Mouse (Mus musculus) frontal cortex, adult 2 months (tissue): ENCODE measurements around the gene Apoc2. TPM values are rescaled to one million over a fixed set of nuclear protein-coding genes. Genes with fewer than 3 reads are reported as not detected.
A peak's percentile ranks its signal among the peaks of the same experiment; 100 is the strongest.

ENCODE experiments used
- DNase-seq, 2 experiments: peaks; one replicate each; pipeline ENCODE4 v3.0.0; 2022; ENCODE audit warnings: low spot score in 1 of 2; ENCODE audit errors: extremely low spot score in 1 of 2
- polyA plus RNA-seq: library from polyadenylated mRNA; depleted of rRNA; stranded (reverse); fragments of >200 nt; gene quantifications from 2 replicates; pipeline ENCODE4 v1.2.3, GENCODE M21; 2012

Apoc2 gene
- polyA plus RNA-seq, 1 experiment: not detected

DNA sequence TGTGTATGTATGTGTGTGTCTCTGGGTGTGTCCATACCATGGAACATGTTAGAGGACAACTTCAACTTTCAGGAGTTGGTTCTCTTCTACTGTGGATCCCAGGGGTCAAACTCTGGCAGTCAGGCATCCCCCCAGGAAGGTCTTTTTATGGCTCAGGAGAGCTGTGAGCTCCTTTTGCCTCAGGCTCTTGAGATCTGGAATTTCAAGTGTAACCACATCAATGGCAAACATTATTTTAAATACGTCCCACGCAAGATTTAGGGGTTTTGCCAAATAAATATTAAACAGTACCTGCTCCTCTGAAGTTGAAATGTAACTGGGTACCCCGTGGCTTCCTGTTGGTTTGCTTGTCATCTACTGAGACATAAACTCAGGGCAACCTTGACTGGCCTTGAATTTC is 5.2 kb upstream of the Apoc2 start:
- DNase-seq: no peak

DNA sequence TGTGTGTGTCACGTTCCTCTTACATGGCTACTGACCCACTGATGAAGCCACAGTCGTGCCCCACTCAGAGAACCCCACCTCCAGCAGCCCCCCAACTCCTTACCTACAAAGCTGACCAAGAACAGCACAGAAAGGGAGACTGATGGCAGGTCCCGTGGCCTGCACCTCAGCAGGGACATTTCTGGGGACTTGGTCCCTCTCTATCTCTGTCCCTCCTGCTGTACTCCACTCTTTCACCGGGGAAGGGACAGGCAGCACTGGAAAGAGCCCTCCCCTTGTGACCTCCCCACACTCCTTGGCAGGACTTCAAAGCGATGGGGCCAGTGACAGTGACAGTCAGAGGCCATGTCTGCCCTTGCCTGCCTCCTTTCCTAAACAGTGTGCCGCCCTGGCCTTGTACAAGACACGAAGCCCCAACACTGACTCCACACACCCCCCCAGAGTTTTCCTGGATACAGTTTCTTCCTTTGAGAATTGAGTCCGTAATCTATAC is 3.5 kb upstream of the Apoc2 start, which contains the start of the genes Gm44805 and Apoc4:
Gene Gm44805 (minus strand): TSS at position 222 of the 493 bp plus-strand sequence.
Gene Apoc4 (minus strand): TSS at position 278 of the 493 bp plus-strand sequence.
- no peak for DNase-seq

DNA sequence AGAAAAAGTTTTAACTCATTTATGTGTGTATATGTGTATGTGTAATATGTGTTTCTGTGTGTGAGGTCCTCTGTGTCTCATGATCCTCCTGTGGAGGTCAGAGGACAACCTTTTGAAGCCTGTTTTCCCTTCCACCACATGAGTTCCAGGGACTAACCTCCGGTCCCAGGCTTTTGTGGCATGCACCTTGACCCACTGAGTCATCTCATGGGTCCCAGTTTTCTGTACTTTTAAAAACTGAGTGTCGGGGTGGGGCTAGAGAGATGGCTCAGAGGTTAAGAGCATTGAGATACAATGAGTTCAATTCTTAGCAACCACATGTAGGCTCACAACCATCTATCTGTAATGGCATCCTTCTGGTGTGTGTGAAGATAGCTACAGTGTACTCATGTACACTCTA is 3.0 kb upstream of the Apoc2 start:
- DNase-seq: no peak

DNA sequence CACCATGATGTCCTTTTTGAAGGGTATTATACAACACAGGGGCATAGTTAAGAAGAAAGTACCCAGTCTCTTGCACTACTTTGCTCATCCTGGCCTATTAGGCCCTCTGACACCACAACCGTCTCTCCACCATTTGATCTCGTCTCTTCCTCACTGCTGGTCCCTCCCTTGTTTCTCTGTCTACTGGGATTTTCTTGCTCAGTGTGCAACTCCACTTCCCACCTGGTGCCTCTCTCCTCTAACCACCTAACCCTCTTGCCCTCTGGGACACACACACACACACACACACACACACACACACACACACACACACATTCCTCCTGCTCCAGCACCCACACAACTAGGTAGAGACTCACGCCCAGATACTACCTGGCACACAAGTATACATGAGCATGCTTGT is 1.2 kb upstream of the Apoc2 start:
- no peak for DNase-seq

DNA sequence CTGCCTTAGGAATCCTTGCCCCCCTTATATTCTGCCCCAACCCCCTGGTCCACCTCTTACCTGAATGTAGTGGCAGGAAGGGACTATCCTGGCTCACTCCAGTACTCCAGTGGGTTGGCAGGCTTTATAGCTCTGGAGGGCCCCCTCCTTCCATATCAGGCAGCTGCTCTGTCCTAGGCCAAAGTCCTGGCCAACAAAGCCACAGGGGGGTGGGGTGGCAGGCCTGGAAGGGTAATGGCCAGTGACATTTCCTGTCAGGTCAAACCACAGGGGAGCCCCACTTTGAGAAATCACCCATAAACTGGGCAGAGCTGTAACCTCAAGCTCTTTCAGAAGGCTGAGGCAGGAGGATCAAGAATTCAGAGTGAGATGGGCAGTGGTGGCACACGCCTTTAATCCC is 1.1 kb downstream of the Apoc2 start:
- DNase-seq: no peak

DNA sequence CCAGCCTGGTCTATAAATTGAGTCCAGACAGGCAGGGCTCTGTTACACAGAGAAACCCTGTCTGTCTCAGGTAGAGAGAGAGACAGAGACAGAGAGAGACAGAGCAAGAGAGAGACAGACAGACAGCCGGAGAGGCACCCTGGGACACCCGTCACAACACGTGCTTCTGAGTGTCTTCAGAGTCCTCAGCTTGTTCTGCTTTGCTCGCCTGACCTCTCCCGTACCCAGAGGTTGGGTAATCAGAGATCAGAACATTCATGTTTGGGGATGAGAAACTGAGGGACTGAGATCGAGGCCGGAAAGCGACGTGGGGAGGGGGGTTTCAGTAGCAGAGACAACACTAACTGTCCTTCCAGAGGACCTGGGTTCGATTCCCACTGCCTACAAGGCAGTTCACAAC is 1.9 kb downstream of the Apoc2 start:
- DNase-seq: no peak

DNA sequence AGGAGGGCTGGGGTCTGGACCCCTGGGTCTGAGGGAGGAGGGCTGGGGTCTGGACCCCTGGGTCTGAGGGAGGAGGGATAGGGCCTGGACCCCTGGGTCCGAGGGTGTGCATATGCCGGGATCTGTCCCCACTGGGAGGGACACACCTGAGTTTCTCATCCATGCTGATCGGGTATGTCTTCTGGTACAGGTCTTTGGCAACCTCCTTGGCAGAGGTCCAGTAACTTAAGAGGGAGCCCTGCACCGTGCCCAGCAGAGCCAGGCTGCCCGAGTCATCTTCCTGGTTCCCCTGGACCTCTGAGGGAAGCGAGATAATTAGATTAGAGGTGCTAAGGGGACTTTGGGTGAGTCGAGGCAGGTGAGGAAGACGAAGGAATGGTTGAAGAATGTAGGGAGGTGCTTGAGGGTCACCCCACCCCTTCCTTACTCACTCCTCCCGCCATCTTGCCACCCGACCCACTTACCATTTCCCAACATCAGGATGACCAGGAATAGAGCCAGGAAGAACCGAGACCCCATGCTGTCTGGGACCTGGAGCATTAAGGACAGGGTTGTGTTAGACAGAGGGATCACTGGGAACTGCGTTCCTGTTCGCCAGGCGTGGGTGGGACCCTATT is 4.5 kb downstream of the Apoc2 start:
- DNase-seq: no peak

DNA sequence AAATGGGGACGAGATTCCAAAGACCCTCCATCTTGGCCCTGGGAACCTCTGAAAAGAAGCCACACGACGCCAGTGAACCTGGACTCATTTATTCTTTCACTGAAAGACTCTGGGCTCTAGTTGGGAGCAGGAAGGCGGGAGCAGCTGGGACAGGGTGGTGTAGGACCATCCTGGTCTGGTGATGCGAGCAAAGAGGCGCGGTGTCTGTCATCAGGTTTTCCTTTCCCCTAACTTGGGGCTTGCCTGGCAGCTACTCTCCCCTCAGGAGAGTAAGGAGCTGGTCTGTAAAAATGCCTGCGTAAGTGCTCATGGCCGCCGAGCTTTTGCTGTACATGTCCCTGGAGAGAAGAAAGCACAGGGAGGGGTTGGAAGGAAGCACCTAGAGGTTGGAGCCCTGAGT is 6.2 kb downstream of the Apoc2 start:
- no peak for DNase-seq

DNA sequence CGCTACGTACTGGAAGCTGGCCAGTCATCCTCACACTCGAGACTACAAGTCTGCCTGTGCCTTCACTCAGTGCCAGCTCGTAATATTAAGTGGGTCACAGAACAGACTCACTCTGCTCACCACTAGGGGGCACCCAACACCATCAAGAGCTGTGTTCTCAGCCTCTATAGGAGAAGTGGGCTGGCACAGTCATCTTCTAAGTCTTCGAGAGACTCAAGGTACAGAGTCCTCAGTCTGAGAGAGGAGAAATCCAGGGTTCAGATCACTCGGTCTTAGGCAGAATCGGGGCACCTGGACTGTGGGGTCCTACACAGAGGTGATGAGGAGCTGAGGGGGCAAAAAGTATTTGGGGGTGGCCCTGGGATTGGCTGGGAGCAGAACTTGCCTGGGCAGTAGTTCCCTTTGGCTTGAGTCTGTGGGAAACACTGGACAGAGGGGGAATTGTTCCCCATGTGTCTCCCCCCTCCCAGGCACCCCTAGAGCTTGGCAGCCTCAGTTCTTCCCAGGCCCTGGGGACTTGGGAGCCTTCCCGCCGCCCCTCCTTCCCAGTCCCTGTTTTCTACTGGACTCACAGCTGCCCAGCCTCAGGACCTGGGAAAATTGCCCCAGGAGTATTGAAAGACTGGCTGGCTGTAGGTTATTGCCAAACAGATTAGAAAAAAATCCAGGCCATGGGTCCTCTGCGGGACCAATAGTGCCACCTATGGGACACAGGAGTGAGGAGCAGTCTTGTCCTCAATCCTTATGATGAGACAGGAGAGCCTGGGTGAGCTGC is 8.6 kb downstream of the Apoc2 start:
- peak; percentile 93 to 98 for DNase-seq

DNA sequence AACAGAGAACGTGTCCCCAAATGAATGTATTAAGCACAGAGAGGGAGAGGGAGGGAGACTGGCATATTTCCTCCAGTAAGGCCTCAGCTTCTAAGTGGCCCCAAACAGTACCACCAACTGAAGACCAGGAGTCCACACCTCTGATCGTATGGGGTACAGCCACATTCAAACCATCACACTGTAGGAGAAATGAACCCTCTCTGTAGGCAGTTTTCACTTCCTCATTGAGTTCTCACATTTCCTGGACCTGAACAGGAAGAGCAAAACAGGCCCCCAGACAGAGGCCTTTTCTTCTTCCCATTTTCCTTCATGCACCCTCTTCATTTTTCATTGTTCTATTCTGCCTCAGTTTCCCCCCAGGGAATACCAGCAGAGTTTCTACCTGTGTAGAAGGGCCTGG is 10.3 kb downstream of the Apoc2 start:
- no peak for DNase-seq

DNA sequence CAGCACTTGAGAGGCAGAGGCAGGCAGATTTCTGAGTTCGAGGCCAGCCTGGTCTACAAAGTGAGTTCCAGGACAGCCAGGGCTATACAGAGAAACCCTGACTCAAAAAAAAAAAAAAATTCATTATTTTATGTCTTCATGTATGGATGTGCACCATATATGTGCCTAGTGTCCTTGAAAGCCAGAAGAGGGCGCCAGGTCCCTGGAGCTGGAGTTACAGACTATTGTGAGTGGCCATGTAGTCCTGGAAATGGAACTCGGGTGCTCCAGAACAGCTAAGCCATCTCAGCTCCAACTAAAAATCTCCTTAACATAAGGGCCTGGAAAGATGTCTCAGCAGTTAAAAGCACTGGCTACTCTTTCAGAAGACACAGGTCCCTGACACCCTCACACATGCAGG is 11.0 kb downstream of the Apoc2 start:
- DNase-seq: no peak

DNA sequence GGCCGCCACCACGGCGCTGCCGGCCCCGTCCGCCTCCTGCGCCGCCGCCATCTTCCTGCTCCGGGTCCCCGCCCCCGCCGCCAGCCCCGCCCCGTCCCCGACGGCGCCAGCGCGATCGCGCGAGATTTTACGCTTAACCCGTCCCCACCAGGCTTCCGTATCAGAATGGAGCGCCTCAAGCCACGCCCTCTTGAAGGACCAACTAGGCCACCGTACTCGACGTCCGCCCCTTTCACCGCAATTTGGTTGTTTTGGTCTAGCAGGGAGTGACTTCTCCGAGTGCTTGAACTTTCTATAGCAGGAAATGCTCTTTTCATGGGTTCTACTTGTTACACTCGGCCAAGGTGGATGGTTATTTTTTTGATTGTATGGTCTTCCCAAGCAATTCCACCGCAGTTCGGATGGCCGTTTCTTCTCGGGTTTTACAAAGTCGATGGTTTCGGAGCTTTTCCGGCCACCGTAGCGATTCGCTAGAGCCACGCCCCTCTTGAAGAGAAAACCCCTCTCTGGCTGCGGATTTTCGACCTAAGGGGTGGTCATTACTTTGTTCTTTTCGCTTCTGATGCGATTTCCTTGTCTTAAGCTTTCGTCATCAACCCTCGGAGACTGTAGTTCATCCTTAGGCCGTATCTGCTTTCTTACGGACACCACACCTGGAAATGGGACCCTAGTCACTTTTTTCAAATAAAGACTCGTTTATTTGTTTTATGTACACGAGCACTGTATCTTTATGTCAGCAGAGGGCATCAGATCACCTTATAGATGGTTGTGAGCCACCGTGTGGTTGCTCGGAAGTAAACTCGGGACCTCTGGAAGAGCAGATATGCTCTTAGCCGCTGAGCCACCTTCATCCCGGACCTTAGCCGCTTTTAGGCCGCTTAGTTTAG is 12.5 kb downstream of the Apoc2 start, which contains the start of gene Clptm1:
Gene Clptm1 (minus strand): TSS at position 79 of the 887 bp plus-strand sequence.
- peak; percentile 95 to 99 for DNase-seq

DNA sequence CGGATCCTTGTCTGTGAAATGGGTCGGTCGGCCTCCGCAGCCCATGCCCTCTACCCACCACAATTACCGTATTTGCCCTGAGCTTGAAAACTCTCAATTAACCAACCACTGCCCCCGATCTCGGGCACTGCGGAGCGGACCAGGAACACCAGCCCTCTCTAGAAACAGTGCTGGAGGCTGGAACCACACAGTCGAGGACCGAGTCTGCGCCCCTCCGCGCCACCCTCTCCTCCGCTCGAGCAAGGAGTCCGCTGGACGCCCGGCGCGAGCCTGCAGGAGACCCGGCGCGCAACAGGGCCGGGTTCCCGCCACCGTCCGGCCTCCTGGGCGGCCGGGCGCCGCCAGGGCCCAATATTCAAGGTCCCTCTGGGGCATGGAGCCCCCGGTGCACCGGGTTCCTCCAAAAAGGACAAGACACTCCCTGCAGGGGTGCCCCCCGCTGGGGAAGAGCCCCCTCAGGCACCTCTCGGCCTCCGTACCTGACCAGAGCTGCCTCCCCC is 13.2 kb downstream of the Apoc2 start:
- no peak for DNase-seq

DNA sequence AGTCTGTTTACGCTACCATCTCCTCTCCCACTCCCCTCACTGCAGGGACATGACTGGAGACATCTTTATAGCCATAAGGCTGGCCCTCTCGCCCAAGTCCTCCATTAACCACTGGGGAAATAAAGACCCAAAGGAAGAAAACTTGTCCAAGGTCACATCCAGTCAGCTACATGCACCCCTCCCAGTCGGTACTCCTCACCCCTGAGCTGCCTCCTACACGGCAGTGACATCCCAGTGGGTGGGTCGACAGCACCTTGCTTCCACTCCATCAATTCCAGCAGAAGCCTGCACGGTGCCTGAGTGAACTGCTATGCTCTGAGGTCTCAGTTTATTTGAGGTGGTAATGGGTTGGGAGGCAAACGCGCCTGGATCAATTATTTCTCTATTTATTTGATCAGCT is 13.8 kb downstream of the Apoc2 start:
- DNase-seq: peak in 1 of 2 experiments; percentile 32

DNA sequence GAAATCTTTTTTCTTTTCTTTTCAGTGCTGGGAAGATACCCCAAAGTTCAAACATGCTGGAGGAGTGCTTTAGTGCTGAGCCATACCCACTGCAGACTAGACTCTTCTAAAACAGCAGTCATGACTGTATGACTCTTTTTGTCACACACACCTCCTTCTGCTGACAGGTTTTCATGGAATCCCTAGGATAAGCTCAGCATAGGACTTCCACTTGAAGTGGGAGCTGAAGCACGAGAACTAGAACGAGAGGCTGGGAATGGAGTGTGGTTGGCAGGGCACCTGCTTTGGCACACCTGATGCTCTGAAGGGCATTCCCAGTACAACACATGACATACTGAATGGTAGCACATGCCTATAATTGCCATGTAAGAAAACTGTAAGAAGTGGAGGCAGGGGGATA is 25.1 kb downstream of the Apoc2 start:
- DNase-seq: no peak

DNA sequence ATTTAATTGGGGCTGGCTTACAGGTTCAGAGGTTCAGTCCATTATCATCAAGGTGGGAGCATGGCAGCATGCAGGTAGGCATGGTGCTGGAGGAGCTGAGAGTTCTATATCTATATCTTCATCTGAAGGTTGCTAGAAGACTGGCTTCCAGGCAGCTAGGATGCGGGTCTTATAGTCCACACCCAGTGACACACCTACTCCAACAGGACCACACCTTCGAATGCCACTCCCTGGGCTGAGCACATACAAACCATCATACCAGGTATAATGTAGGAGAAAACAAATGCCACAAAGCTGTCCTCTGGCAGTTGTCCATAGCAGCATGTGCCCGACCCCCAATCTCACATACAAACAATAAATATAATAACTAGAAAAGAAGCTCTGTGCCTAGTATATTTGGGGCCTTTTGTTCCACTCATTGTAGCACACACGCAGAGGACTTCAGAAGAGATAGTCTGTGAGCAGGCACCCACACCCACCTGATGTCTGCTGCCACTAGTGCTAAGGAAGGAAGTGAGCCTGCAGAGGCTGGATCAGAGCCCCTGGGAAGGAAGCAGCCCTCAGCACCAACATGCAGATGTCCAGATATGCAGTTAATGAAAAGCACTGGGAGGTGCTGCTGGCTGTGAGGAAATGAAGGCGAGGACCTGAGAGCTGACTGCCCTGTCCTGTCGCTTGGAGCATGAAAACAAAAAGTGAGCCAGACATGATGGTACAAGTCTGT is 26.5 kb downstream of the Apoc2 start:
- no peak for DNase-seq

DNA sequence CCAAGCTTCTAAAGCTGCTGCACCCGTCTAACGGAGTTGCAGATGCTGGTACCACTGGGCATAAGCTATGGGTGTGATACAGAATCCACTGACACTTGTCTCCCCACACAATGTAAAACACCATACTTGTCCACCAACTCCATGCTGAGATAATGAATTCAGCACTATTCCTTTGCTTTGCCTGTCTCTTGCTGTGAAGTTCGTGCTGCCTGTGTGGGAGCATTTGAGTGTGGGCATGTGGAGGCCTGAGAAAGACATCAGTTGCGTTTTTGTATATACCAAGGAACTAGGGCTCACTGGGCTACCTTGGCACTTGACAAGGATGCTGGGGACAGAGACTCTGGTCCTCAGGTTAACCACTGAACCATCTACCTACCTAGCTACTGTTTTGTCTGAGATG is 36.5 kb downstream of the Apoc2 start:
- peak in 1 of 2 experiments; percentile 60 for DNase-seq

DNA sequence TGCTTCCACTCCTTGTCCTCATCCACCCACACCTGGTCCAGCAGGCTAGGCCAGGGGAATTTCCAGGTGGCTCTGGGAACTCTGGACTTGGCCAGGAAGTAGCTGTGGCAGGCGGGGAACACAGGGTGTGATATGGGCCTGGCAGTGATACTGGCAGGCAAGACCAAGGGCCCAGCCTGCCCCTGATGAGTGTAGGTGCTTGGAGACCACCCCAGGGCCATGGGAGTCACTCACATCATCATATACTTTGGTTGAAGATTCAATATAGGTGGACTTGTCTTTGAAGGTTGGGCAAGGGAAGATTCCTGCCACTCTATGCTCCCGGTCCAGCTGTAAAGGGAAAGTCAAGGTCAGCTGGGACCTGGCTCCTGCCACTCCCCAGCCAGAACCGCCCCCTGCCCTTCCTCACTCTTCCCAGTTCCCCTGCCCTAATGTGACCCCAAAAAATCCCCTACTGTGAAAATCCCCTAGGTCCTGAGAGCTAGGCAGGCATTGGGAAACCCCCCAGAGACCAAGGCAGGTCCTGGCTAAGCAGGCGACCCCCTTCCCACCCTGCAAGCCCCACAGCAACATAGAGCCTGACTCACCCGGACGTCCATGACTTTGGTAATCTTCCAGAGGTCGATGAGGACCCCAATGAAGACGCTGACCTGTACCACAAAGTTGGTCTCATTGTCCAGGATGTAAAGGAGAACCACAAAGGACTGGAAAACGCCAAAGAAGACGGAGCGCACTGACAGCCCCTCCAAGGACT is 42.5 kb downstream of the Apoc2 start:
- no peak for DNase-seq

DNA sequence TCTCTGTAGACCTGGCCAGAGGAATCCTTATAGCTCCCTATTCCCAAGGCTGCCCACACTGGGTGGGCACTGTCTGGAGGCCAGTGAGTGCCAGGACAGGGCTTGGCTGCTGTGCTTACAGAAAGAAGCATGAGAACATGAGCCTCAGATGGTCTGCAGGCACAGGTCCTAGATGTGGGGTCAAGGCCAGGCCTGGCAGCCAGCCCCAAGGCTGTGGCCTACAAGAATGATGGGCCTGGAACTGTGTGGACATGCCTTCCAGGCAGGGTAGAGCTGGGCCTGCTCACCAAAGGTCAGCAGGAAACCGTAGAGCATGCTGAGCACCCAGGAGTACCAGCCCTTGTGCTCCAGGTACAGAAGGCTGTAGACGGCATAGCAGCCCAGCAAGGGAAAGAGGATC is 43.1 kb downstream of the Apoc2 start:
- DNase-seq: no peak
